Mouse (Mus musculus) liver, embryonic 14.5 days (tissue): Measurements from ENCODE around the gene Cttnbp2nl. TPM values are rescaled to one million over a fixed set of nuclear protein-coding genes. Genes with fewer than 3 reads are reported as not detected.

ENCODE experiments used
- ATAC-seq: fragments of 200-750 bp; cut with Nextera tagmentation; 2 replicates; pipeline ENCODE4 v1.8.0; 2017; ENCODE audit warnings: moderate number of reproducible peaks, mild to moderate bottlenecking, moderate library complexity; ENCODE audit not compliant: insufficient read depth
- DNase-seq, 3 experiments: peaks; one replicate each; pipeline ENCODE4 v3.0.0-alpha.2; 2012 to 2013; ENCODE audit warnings: low read depth in 3 of 3, low spot score in 3 of 3
- H3K27ac ChIP-seq: fragments of 300-500 bp; sonication (generic); 2 replicates; pipeline ENCODE4 v1.5.1; 2014; ENCODE audit warnings: moderate library complexity, mild to moderate bottlenecking, control low read depth, inconsistent platforms
- H3K27me3 ChIP-seq: fragments of 300-500 bp; sonication (generic); 2 replicates; pipeline ENCODE4 v1.6.1; 2014; ENCODE audit warnings: mild to moderate bottlenecking, low read length, moderate library complexity; ENCODE audit not compliant: control insufficient read depth, insufficient read depth
- H3K36me3 ChIP-seq: fragments of 300-500 bp; sonication (generic); replicated peaks from 2 replicates; pipeline ENCODE4 v1.6.1; 2014; ENCODE audit warnings: low read depth; ENCODE audit not compliant: control insufficient read depth, insufficient read depth
- H3K4me1 ChIP-seq, 2 experiments: fragments of 200-500 bp in 1 of 2; fragments of 300-500 bp in 1 of 2; sonication (generic) in 1 of 2; replicated peaks; 2 replicates each; pipeline ENCODE4 v1.6.1; 2012 to 2014; ENCODE audit warnings: antibody characterized with exemption in 1 of 2, inconsistent platforms in 1 of 2, low read length in 1 of 2; ENCODE audit not compliant: control insufficient read depth in 2 of 2, insufficient read depth in 2 of 2
- H3K4me2 ChIP-seq: fragments of 300-500 bp; sonication (generic); 2 replicates; pipeline ENCODE4 v1.6.1; 2014; ENCODE audit warnings: low read depth, mild to moderate bottlenecking, control low read depth, moderate library complexity
- H3K4me3 ChIP-seq, 2 experiments: fragments of 200-500 bp in 1 of 2; fragments of 300-500 bp in 1 of 2; sonication (generic) in 1 of 2; 2 replicates each; pipeline ENCODE4 v1.5.1; 2012 to 2014; ENCODE audit warnings: low read depth in 2 of 2, low read length in 2 of 2, mild to moderate bottlenecking in 2 of 2, control low read depth in 1 of 2, inconsistent platforms in 1 of 2, moderate library complexity in 1 of 2; ENCODE audit not compliant: insufficient read depth in 1 of 2
- H3K9ac ChIP-seq: fragments of 300-500 bp; sonication (generic); replicated peaks from 2 replicates; pipeline ENCODE4 v1.6.1; 2014; ENCODE audit warnings: mild to moderate bottlenecking, control low read depth, moderate library complexity
- H3K9me3 ChIP-seq: fragments of 300-500 bp; sonication (generic); 2 replicates; pipeline ENCODE4 v1.6.1; 2016; ENCODE audit warnings: low read length, mixed read lengths; ENCODE audit not compliant: control insufficient read depth
- CTCF ChIP-seq: IDR thresholded peaks from 2 replicates; pipeline ENCODE4 v1.5.1; 2016; ENCODE audit warnings: antibody characterized with exemption, low read depth, control low read depth
- EP300 ChIP-seq: IDR thresholded peaks from 2 replicates; pipeline ENCODE4 v1.6.1; 2016; ENCODE audit warnings: antibody characterized with exemption, low read depth
- WGBS: fragments of 180-500 bp; shearing (Covaris S2); extraction: QIAGEN DNeasy Blood & Tissue Kit; methylation state at CpG from one replicate; pipeline ENCODE4 v1.1.7; 2014; ENCODE audit not compliant: insufficient replicate concordance; 5-methylcytosine and 5-hydroxymethylcytosine counted together
- polyA plus RNA-seq, 2 experiments: library from polyadenylated mRNA; depleted of rRNA in 1 of 2; stranded (reverse) in 1 of 2; unstranded in 1 of 2; fragments of >200 nt; fragmentation: Nextera tagmentation in 1 of 2; extraction: Ambion mirVana in 1 of 2; gene quantifications; 2 replicates each; pipeline versions ENCODE4 v1.2.1 to v1.2.3; 2012 to 2014

Gene Cttnbp2nl
- polyA plus RNA-seq, 2 experiments: 0.65 to 2.1 TPM

DNA sequence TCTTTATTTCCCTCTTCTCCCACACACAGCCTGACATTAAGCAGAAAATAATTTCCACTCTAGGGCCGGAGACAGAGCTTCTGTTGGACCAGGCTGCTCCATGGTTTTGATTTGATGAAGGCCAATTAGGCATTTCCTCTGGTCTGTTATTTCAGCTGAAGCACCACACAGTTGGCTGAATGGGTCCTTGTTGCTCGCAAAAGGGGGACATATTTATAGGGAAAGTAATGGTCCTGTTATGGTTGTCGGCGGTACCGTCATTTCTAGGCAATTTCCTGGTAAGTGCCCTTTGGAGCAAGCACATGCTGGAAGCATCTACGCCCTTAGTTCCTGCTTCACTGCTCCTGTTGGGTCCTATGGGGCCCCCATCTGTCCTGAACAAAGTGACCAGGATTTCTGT is 8.0 kb upstream of the Cttnbp2nl start:
- Histone ChIP-seq H3K4me2 (no peak overlapping the region), H3K36me3 (no peaks in the 10 kb centered on the region), H3K4me3 (no peak overlapping the region), H3K27ac (no peak overlapping the region), H3K9ac (no peak overlapping the region), H3K27me3 (no peaks in the 10 kb centered on the region), H3K4me1 (no peaks in the 10 kb centered on the region), H3K9me3 (no peaks in the 10 kb centered on the region)
- DNase-seq: no peak
- 39% methylated on average over 6 of the region's 6 CpGs for WGBS
- ATAC-seq: no peak
- no peak for TF ChIP-seq EP300
- no peak for TF ChIP-seq CTCF

DNA sequence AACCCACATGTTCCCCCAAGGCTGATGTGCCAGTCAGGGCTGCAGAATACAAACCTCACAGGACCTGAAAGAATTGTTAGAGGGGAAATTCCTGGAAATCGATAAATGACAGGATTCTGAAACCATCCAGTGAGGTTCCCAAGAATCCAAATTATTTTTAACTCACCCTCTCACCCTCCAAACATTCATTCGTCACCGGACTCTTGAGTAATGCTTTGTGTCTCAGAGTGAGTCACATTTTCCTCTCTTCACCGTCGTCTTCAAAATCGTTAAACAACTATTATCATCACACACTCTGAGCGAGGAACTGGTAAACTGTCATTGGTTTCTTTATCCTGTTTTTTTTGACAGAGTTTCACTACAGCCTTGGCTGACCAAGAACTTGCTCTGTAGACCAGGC is 7.0 kb upstream of the Cttnbp2nl start:
- Histone ChIP-seq H3K9me3 (no peaks in the 10 kb centered on the region), H3K4me1 (no peaks in the 10 kb centered on the region), H3K4me3 (no peak overlapping the region), H3K27me3 (0 out of 2 replicates have a peak, but pooled peaks cover under 1% of the 10 kb centered on the region), H3K9ac (no peak overlapping the region), H3K36me3 (no peaks in the 10 kb centered on the region), H3K27ac (no peak overlapping the region), H3K4me2 (no peak overlapping the region)
- no peak for ATAC-seq
- DNase-seq: no peak
- TF ChIP-seq CTCF: no peak
- no peak for TF ChIP-seq EP300
- 37% methylated on average over 7 of the region's 7 CpGs for WGBS

DNA sequence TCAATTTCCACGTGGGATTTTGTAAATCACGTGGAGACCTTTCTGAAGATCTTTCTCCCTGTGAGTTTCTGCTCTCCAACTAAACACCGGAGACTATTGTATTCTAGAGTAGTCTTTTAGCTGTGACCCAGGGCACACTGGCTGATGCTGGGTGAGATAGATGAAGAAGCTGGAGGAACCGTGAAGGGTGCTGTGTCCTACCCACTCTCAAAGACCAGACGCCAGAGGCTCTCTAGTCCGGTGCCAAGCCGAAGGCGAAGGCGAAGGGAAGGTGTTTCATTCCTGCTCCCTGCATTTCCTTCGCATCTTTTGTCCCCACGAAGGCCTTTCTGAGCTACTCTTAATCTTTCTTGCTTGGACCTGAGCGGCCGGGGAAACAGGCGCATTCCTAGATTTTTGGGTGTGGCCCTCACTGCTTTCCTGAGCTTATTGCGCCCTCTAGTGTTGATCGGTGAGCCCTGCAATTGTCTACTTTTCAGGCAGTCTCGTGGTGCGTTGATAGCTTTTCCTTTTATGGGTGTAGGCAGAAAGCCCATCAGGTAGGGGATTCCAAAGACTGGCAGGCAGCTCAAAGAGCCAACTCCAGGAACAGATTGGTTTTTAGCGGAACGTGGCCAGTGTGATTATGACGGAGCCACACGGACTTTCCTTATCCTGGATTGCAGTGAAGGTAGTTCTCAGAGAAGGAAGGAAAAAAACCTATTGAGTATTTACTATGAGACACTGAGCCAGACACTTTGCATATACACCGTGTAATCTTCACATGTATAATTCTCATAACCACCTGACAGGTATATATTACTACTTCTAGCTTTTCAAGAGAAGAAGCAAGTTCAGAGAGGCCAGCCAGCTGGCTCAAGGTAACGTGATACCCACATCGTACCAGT is 5.9 kb upstream of the Cttnbp2nl start:
- peak overlapping the region; percentile 34; the same call in 1 of the 2 replicates for H3K4me2 ChIP-seq
- 0 out of 2 replicates have a peak, but pooled peaks cover 4% of the 10 kb centered on the region for H3K27me3 ChIP-seq
- no peak overlapping the region for H3K9ac ChIP-seq
- no peak for ATAC-seq
- 19% methylated on average over 25 of the region's 25 CpGs for WGBS
- H3K36me3 ChIP-seq: no peaks in the 10 kb centered on the region
- DNase-seq: peak; percentile 28 to 49 (median 36)
- TF ChIP-seq CTCF: peak; percentile 90
- TF ChIP-seq EP300: no peak
- H3K9me3 ChIP-seq: no peaks in the 10 kb centered on the region
- no peak overlapping the region for H3K4me3 ChIP-seq
- no peaks in the 10 kb centered on the region for H3K4me1 ChIP-seq
- no peak overlapping the region for H3K27ac ChIP-seq

DNA sequence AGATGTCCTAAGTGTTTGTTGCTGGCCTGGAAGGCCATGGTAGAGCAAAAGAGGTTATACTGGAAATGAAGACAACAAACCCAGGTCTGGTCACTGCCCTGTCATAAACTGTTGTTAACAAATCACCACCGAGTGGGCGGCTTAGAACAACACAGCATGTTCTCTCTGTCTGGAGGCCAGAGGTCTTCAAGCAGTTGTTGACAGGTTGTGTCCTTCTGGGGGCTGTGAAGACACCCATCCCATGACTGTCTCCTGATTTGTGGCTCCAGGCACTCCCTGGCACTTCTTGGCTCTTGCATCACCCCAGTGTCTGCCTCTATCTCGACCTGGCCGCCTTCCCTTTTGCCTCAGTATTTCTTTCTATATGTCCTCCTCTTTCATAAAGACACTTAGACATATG is 2.7 kb upstream of the Cttnbp2nl start:
- no peak overlapping the region for H3K9ac ChIP-seq
- no peaks in the 10 kb centered on the region for H3K36me3 ChIP-seq
- peaks cover 27% of the 10 kb centered on the region for H3K27me3 ChIP-seq
- TF ChIP-seq EP300 (no peak), CTCF (no peak)
- H3K4me1 ChIP-seq: peaks cover 0 to 3% of the 10 kb centered on the region in 2 experiments; a peak in 2 of 4 replicates
- H3K4me3 ChIP-seq: no peak overlapping the region
- no peak overlapping the region for H3K4me2 ChIP-seq
- no peak overlapping the region for H3K27ac ChIP-seq
- ATAC-seq (no peak), DNase-seq (no peak)
- WGBS: 47% methylated on average over 4 of the region's 4 CpGs
- no peaks in the 10 kb centered on the region for H3K9me3 ChIP-seq

DNA sequence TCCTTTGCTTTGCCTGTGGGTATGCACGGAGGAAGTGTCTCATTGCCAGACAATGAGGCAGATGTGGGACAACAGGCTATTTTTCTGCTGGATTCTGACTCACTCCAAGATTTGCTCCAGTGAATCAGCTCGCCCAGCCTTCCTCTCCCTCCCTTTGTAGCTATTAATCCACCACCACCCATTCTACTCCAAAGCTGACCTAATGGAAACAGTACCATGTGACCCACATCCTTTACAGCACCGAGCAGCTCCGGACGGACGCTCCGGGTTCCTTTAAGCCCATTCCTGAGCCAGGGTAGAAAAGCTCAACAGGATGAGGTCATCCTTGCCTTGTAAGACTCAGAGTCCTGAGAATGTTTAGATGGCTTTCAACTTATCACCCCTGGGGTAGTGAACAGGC is 2.0 kb upstream of the Cttnbp2nl start:
- ATAC-seq (peak; percentile 32), DNase-seq (no peak)
- 10% methylated on average over 7 of the region's 7 CpGs for WGBS

More for the DNA sequence above, 2.0 kb upstream of the Cttnbp2nl start:
- Histone ChIP-seq H3K4me3 (no peak overlapping the region), H3K27ac (no peak overlapping the region), H3K36me3 (no peaks in the 10 kb centered on the region), H3K27me3 (peaks cover 27% of the 10 kb centered on the region), H3K4me1 (peaks cover 0 to 3% of the 10 kb centered on the region in 2 experiments; a peak in 2 of 4 replicates), H3K9me3 (no peaks in the 10 kb centered on the region), H3K4me2 (no peak overlapping the region), H3K9ac (no peak overlapping the region)
- TF ChIP-seq EP300: no peak
- no peak for TF ChIP-seq CTCF
